Mouse (Mus musculus) MEL (cell line): ENCODE data around the gene Tmem176b. TPM values are rescaled to one million over a fixed set of nuclear protein-coding genes. Genes with fewer than 3 reads are reported as not detected.

ENCODE experiments used
- DNase-seq: peaks from one replicate; pipeline ENCODE4 v3.0.0; 2011; ENCODE audit warnings: low read depth, low spot score
- H3K27ac ChIP-seq: 2 replicates; pipeline ENCODE4 v1.5.1; 2012; ENCODE audit warnings: low read depth, mild to moderate bottlenecking, control low read depth, low read length, moderate library complexity; ENCODE audit not compliant: control insufficient read depth
- H3K27me3 ChIP-seq, 2 experiments: fragments of 150-350 bp in 1 of 2; sonication (generic) in 1 of 2; 2 replicates each; pipeline ENCODE4 v1.6.1; 2012; ENCODE audit warnings: low read length in 2 of 2, mild to moderate bottlenecking in 2 of 2, improper control_type of control experiment in 1 of 2, moderate library complexity in 1 of 2; ENCODE audit not compliant: insufficient read depth in 2 of 2, control insufficient read depth in 1 of 2
- H3K36me3 ChIP-seq, 2 experiments: 2 replicates each; pipeline ENCODE4 v1.6.1; 2012 to 2014; ENCODE audit warnings: low read length in 2 of 2, improper control_type of control experiment in 1 of 2, inconsistent platforms in 1 of 2, mild to moderate bottlenecking in 1 of 2; ENCODE audit not compliant: insufficient read depth in 2 of 2, control insufficient read depth in 1 of 2
- H3K4me1 ChIP-seq, 2 experiments: fragments of 150-350 bp in 1 of 2; sonication (generic) in 1 of 2; 2 replicates each; pipeline ENCODE4 v1.6.1; 2012; ENCODE audit warnings: low read length in 2 of 2, improper control_type of control experiment in 1 of 2, mild to moderate bottlenecking in 1 of 2; ENCODE audit not compliant: insufficient read depth in 2 of 2, control insufficient read depth in 1 of 2
- H3K4me3 ChIP-seq, 2 experiments: fragments of 150-350 bp in 1 of 2; sonication (generic) in 1 of 2; 2 replicates each; pipeline ENCODE4 v1.5.1; 2012; ENCODE audit warnings: low read depth in 2 of 2, low read length in 2 of 2, mild to moderate bottlenecking in 2 of 2, moderate library complexity in 2 of 2, control low read depth in 1 of 2, improper control_type of control experiment in 1 of 2; ENCODE audit not compliant: control insufficient read depth in 1 of 2, insufficient read depth in 1 of 2
- H3K79me2 ChIP-seq: 2 replicates; pipeline ENCODE4 v1.6.1; 2012; ENCODE audit warnings: mild to moderate bottlenecking, low read length, moderate library complexity; ENCODE audit not compliant: control insufficient read depth, poor library complexity, insufficient read depth
- H3K9ac ChIP-seq: 2 replicates; pipeline ENCODE4 v1.6.1; 2012; ENCODE audit warnings: low read depth, mild to moderate bottlenecking, control low read depth, low read length, moderate library complexity; ENCODE audit not compliant: control insufficient read depth, poor library complexity, severe bottlenecking
- H3K9me3 ChIP-seq: fragments of 150-350 bp; sonication (generic); replicated peaks from 2 replicates; pipeline ENCODE4 v1.6.1; 2012; ENCODE audit warnings: mild to moderate bottlenecking, low read length, improper control_type of control experiment, moderate library complexity; ENCODE audit not compliant: insufficient read depth
- CHD1 ChIP-seq: IDR thresholded peaks from 2 replicates; pipeline ENCODE4 v1.6.1; 2012; ENCODE audit warnings: low read depth, mild to moderate bottlenecking, inconsistent platforms, low read length, improper control_type of control experiment
- CHD2 ChIP-seq: IDR thresholded peaks from 2 replicates; pipeline ENCODE4 v1.6.1; 2011; ENCODE audit warnings: low read length, improper control_type of control experiment
- ELF1 ChIP-seq: IDR thresholded peaks from 2 replicates; pipeline ENCODE4 v1.6.1; 2014; ENCODE audit warnings: low read depth, mild to moderate bottlenecking, inconsistent platforms, low read length, improper control_type of control experiment, moderate library complexity
- GATA1 ChIP-seq: IDR thresholded peaks from 2 replicates; pipeline ENCODE4 v1.6.1; 2011; ENCODE audit warnings: low read depth, low read length, improper control_type of control experiment
- HCFC1 ChIP-seq: IDR thresholded peaks from 2 replicates; pipeline ENCODE4 v1.6.1; 2012; ENCODE audit warnings: low read depth, mild to moderate bottlenecking, inconsistent platforms, low read length, improper control_type of control experiment, moderate library complexity
- MAFK ChIP-seq: IDR thresholded peaks from 2 replicates; pipeline ENCODE4 v1.6.1; 2011; ENCODE audit warnings: low read depth, mild to moderate bottlenecking, low read length, improper control_type of control experiment, borderline replicate concordance
- MEF2A ChIP-seq: IDR thresholded peaks from 2 replicates; pipeline ENCODE4 v1.6.1; 2014; ENCODE audit warnings: low read depth, mild to moderate bottlenecking, inconsistent platforms, low read length, improper control_type of control experiment; ENCODE audit not compliant: poor library complexity, insufficient replicate concordance, severe bottlenecking; ENCODE audit errors: extremely low read depth
- MXI1 ChIP-seq: IDR thresholded peaks from 2 replicates; pipeline ENCODE4 v1.6.1; 2011; ENCODE audit warnings: mild to moderate bottlenecking, low read depth, low read length, improper control_type of control experiment
- MYB ChIP-seq: IDR thresholded peaks from 2 replicates; pipeline ENCODE4 v1.6.1; 2011; ENCODE audit warnings: mild to moderate bottlenecking, low read depth, low read length, improper control_type of control experiment
- NELFE ChIP-seq: IDR thresholded peaks from 2 replicates; pipeline ENCODE4 v1.6.1; 2011; ENCODE audit warnings: low read depth, low read length, improper control_type of control experiment
- POLR2AphosphoS2 ChIP-seq: IDR thresholded peaks from 2 replicates; pipeline ENCODE4 v1.6.1; 2011; ENCODE audit warnings: low read length, improper control_type of control experiment
- POLR2AphosphoS5 ChIP-seq: IDR thresholded peaks from 2 replicates; pipeline ENCODE4 v1.6.1; 2012; ENCODE audit warnings: low read depth, borderline replicate concordance, mild to moderate bottlenecking, inconsistent platforms, low read length, moderate library complexity, mixed read lengths
- SIN3A ChIP-seq: IDR thresholded peaks from 2 replicates; pipeline ENCODE4 v1.6.1; 2012; ENCODE audit warnings: low read length, improper control_type of control experiment, inconsistent platforms
- USF2 ChIP-seq, 2 experiments: IDR thresholded peaks; 2 replicates each; pipeline ENCODE4 v1.6.1; 2011 to 2012; ENCODE audit warnings: improper control_type of control experiment in 2 of 2, low read length in 2 of 2, borderline replicate concordance in 1 of 2, inconsistent platforms in 1 of 2, low read depth in 1 of 2, mild to moderate bottlenecking in 1 of 2; ENCODE audit not compliant: insufficient read depth in 1 of 2
- ZC3H11A ChIP-seq: IDR thresholded peaks from 2 replicates; pipeline ENCODE4 v1.6.1; 2012; ENCODE audit warnings: low read depth, mild to moderate bottlenecking, inconsistent platforms, low read length, improper control_type of control experiment
- ZMIZ1 ChIP-seq: IDR thresholded peaks from 2 replicates; pipeline ENCODE4 v1.6.1; 2012; ENCODE audit warnings: low read depth, mild to moderate bottlenecking, inconsistent platforms, low read length, improper control_type of control experiment, moderate library complexity
- polyA plus RNA-seq, 2 experiments: library from polyadenylated mRNA; stranded (reverse) in 1 of 2; unstranded in 1 of 2; fragments of >175 nt in 1 of 2; fragments of >200 nt in 1 of 2; gene quantifications; 2 replicates each; pipeline versions ENCODE4 v1.2.1 to v1.2.4; 2012; ENCODE audit warnings: low replicate concordance in 2 of 2, low read depth in 1 of 2; ENCODE audit not compliant: insufficient read length in 2 of 2, insufficient read depth in 1 of 2, missing spikeins in 1 of 2
- total RNA-seq: library from RNA; depleted of rRNA; stranded (reverse); fragments of 300-350 nt; gene quantifications from 2 replicates; pipeline ENCODE4 v1.2.3, GENCODE M21; 2012

Gene Tmem176b
- total and polyA plus RNA-seq, 3 experiments = 23.0 to 77.0 TPM; not detected in 1

- Histone ChIP-seq H3K9ac (no peak overlapping the region), H3K4me1 (no peaks in the 10 kb centered on the region), H3K27ac (no peak overlapping the region), H3K4me3 (no peak overlapping the region), H3K79me2 (no peaks in the 10 kb centered on the region), H3K36me3 (no peaks in the 10 kb centered on the region), H3K27me3 (no peaks in the 10 kb centered on the region), H3K9me3 (no peaks in the 10 kb centered on the region)
- TF ChIP-seq GATA1 (no peak), SIN3A (no peak), CHD1 (no peak), NELFE (no peak), HCFC1 (no peak), POLR2AphosphoS2 (no peak), MEF2A (no peak), MYB (no peak), ZC3H11A (no peak)
- no peak for DNase-seq
Measured at GRCm38 (mm10) chr6:48803406-48804051, 37.8 kb downstream of the Tmem176b start.

GRCm38 (mm10) chr6:48801897-48802296, 39.4 kb downstream of the Tmem176b start:
- Histone ChIP-seq H3K27me3 (no peaks in the 10 kb centered on the region), H3K9ac (no peak overlapping the region), H3K4me3 (no peak overlapping the region), H3K27ac (no peak overlapping the region), H3K4me1 (no peaks in the 10 kb centered on the region), H3K79me2 (no peaks in the 10 kb centered on the region), H3K9me3 (no peaks in the 10 kb centered on the region), H3K36me3 (no peaks in the 10 kb centered on the region)
- TF ChIP-seq ZMIZ1 (no peak), HCFC1 (no peak), USF2 (IDR thresholded peaks at IDR 0.05; ENCODE audit: borderline replicate concordance in 1 of 2, insufficient read depth in 1 of 2, low read depth in 1 of 2, low read length in 2 of 2) (no peak), ELF1 (no peak), CHD2 (no peak), MXI1 (no peak), POLR2AphosphoS5 (no peak), MEF2A (no peak), MAFK (no peak)
- no peak for DNase-seq
